Mouse (Mus musculus): Measurements from ENCODE around the gene BC053393. TPM values are rescaled to one million over a fixed set of nuclear protein-coding genes. Genes with fewer than 3 reads are reported as not detected.
"Not testable (repeated sequence)": the region's sequence is repeated elsewhere in the genome, so short reads cannot be mapped to it uniquely, and the experiment has no call there.

BC053393 gene
- polyA plus RNA-seq, 1 experiment from 2014 or later, result 0.38 TPM

- 0 out of 2 replicates have a peak, but pooled peaks cover 4% of the 10 kb centered on the region for H3K4me1 ChIP-seq (replicated peaks)
- H3K27me3 ChIP-seq (replicated peaks), result no peaks in the 10 kb centered on the region
- H3K27ac ChIP-seq (ENCODE audit: poor library complexity, severe bottlenecking), result no peak overlapping the region
- no peak overlapping the region for H3K9ac ChIP-seq
- H3K9me3 ChIP-seq (replicated peaks), result no peaks in the 10 kb centered on the region
- no peak overlapping the region for H3K4me2 ChIP-seq
- H3K4me3 ChIP-seq, result no peak overlapping the region
- WGBS, result 52% methylated on average over 5 of the region's 5 CpGs
- H3K36me3 ChIP-seq, result no peaks in the 10 kb centered on the region
- ATAC-seq (ENCODE audit: insufficient number of reproducible peaks, low FRiP score), result no peak
These were observed 7.5 kb downstream of the BC053393 start for GRCm38 (mm10) chr11:46578771-46579281.

- H3K9me3 ChIP-seq (replicated peaks), result no peaks in the 10 kb centered on the region
- 79% methylated on average over 3 of the region's 3 CpGs for WGBS
- no peak overlapping the region for H3K9ac ChIP-seq
- 0 out of 2 replicates have a peak, but pooled peaks cover 4% of the 10 kb centered on the region for H3K4me1 ChIP-seq (replicated peaks)
- H3K27ac ChIP-seq (ENCODE audit: poor library complexity, severe bottlenecking), result no peak overlapping the region
- no peaks in the 10 kb centered on the region for H3K27me3 ChIP-seq (replicated peaks)
- H3K36me3 ChIP-seq, result no peaks in the 10 kb centered on the region
- H3K4me3 ChIP-seq, result no peak overlapping the region
- ATAC-seq (ENCODE audit: insufficient number of reproducible peaks, low FRiP score), result no peak
- H3K4me2 ChIP-seq, result no peak overlapping the region
These were observed 9.1 kb downstream of the BC053393 start for GRCm38 (mm10) chr11:46580428-46580827.

GRCm38 (mm10) chr11:46582741-46583140 lies 11.4 kb downstream of the BC053393 start:
- Histone ChIP-seq H3K9me3 (replicated peaks) (no peaks in the 10 kb centered on the region), H3K9ac (no peak overlapping the region), H3K4me2 (no peak overlapping the region), H3K27ac (ENCODE audit: poor library complexity, severe bottlenecking) (no peak overlapping the region), H3K4me3 (no peak overlapping the region), H3K27me3 (replicated peaks) (no peaks in the 10 kb centered on the region), H3K4me1 (replicated peaks) (0 out of 2 replicates have a peak, but pooled peaks cover 4% of the 10 kb centered on the region), H3K36me3 (no peaks in the 10 kb centered on the region)
- no peak for ATAC-seq (ENCODE audit: insufficient number of reproducible peaks, low FRiP score)
- WGBS, result 79% methylated on average over 5 of the region's 5 CpGs

- H3K36me3 ChIP-seq, result no peaks in the 10 kb centered on the region
- 62% methylated on average over 2 of the region's 2 CpGs for WGBS
- no peaks in the 10 kb centered on the region for H3K4me1 ChIP-seq (replicated peaks)
- no peak overlapping the region for H3K4me3 ChIP-seq
- no peak overlapping the region for H3K27ac ChIP-seq (ENCODE audit: poor library complexity, severe bottlenecking)
- no peak overlapping the region for H3K4me2 ChIP-seq
- no peak overlapping the region for H3K9ac ChIP-seq
- ATAC-seq (ENCODE audit: insufficient number of reproducible peaks, low FRiP score), result no peak
- no peaks in the 10 kb centered on the region for H3K9me3 ChIP-seq (replicated peaks)
- H3K27me3 ChIP-seq (replicated peaks), result no peaks in the 10 kb centered on the region
These were observed 21.1 kb downstream of the BC053393 start for GRCm38 (mm10) chr11:46592416-46592815.

- H3K9me3 ChIP-seq (replicated peaks), result no peaks in the 10 kb centered on the region
- no peak overlapping the region for H3K9ac ChIP-seq
- H3K4me3 ChIP-seq, result no peak overlapping the region
- no peak overlapping the region for H3K27ac ChIP-seq (ENCODE audit: poor library complexity, severe bottlenecking)
- H3K27me3 ChIP-seq (replicated peaks), result no peaks in the 10 kb centered on the region
- WGBS, result 68% methylated on average over 1 of the region's 1 CpGs
- no peak overlapping the region for H3K4me2 ChIP-seq
- ATAC-seq (ENCODE audit: insufficient number of reproducible peaks, low FRiP score), result no peak
- H3K4me1 ChIP-seq (replicated peaks), result no peaks in the 10 kb centered on the region
- no peaks in the 10 kb centered on the region for H3K36me3 ChIP-seq
These were observed 48.6 kb downstream of the BC053393 start for GRCm38 (mm10) chr11:46619929-46620328.

- Histone ChIP-seq H3K4me2 (no peak overlapping the region), H3K27me3 (replicated peaks) (no peaks in the 10 kb centered on the region), H3K4me3 (no peak overlapping the region), H3K9me3 (replicated peaks) (no peaks in the 10 kb centered on the region), H3K4me1 (replicated peaks) (no peaks in the 10 kb centered on the region), H3K27ac (ENCODE audit: poor library complexity, severe bottlenecking) (no peak overlapping the region), H3K9ac (no peak overlapping the region), H3K36me3 (no peaks in the 10 kb centered on the region)
- 56% methylated on average over 7 of the region's 7 CpGs for WGBS
- ATAC-seq (ENCODE audit: insufficient number of reproducible peaks, low FRiP score), result no peak
These were observed 49.3 kb downstream of the BC053393 start for GRCm38 (mm10) chr11:46620414-46621168.

- Histone ChIP-seq H3K27me3 (replicated peaks) (no peaks in the 10 kb centered on the region), H3K9ac (no peak within 1 kb of the TSS), H3K36me3 (no peaks in the 10 kb centered on the region), H3K9me3 (replicated peaks) (no peaks in the 10 kb centered on the region), H3K27ac (ENCODE audit: poor library complexity, severe bottlenecking) (no peak within 1 kb of the TSS), H3K4me2 (no peak within 1 kb of the TSS), H3K4me1 (replicated peaks) (no peaks in the 10 kb centered on the region), H3K4me3 (no peak within 1 kb of the TSS)
- WGBS, result 68% methylated on average over 2 of the region's 2 CpGs
- no peak for ATAC-seq (ENCODE audit: insufficient number of reproducible peaks, low FRiP score)
These were observed 58.0 kb downstream of the BC053393 start, which contains the start of gene Dppa1 for GRCm38 (mm10) chr11:46629211-46629795. TSS of gene Dppa1 (minus strand) at chr11:46629261.

GRCm38 (mm10) chr11:46631635-46632034 lies 60.3 kb downstream of the BC053393 start:
- H3K36me3 ChIP-seq, result no peaks in the 10 kb centered on the region
- 27% methylated on average over 3 of the region's 3 CpGs for WGBS
- H3K27ac ChIP-seq (ENCODE audit: poor library complexity, severe bottlenecking), result no peak overlapping the region
- no peak overlapping the region for H3K4me3 ChIP-seq
- H3K9ac ChIP-seq, result no peak overlapping the region
- H3K4me2 ChIP-seq, result no peak overlapping the region
- no peaks in the 10 kb centered on the region for H3K27me3 ChIP-seq (replicated peaks)
- ATAC-seq (ENCODE audit: insufficient number of reproducible peaks, low FRiP score), result no peak
- H3K4me1 ChIP-seq (replicated peaks), result no peaks in the 10 kb centered on the region
- H3K9me3 ChIP-seq (replicated peaks), result no peaks in the 10 kb centered on the region

- not testable (repeated sequence) for H3K9ac ChIP-seq; H3K27me3 ChIP-seq (replicated peaks); H3K4me3 ChIP-seq; H3K9me3 ChIP-seq (replicated peaks); ATAC-seq (ENCODE audit: insufficient number of reproducible peaks, low FRiP score); H3K4me1 ChIP-seq (replicated peaks); H3K4me2 ChIP-seq; H3K27ac ChIP-seq (ENCODE audit: poor library complexity, severe bottlenecking); H3K36me3 ChIP-seq
- 83% methylated on average over 4 of the region's 4 CpGs for WGBS
These were observed 64.2 kb downstream of the BC053393 start for GRCm38 (mm10) chr11:46635516-46635915.

- no peaks in the 10 kb centered on the region for H3K36me3 ChIP-seq
- ATAC-seq (ENCODE audit: insufficient number of reproducible peaks, low FRiP score), result no peak
- no peaks in the 10 kb centered on the region for H3K27me3 ChIP-seq (replicated peaks)
- H3K9me3 ChIP-seq (replicated peaks), result no peaks in the 10 kb centered on the region
- no peak overlapping the region for H3K4me2 ChIP-seq
- H3K4me1 ChIP-seq (replicated peaks), result no peaks in the 10 kb centered on the region
- H3K9ac ChIP-seq, result no peak overlapping the region
- H3K4me3 ChIP-seq, result no peak overlapping the region
- WGBS, result 65% methylated on average over 3 of the region's 3 CpGs
- no peak overlapping the region for H3K27ac ChIP-seq (ENCODE audit: poor library complexity, severe bottlenecking)
These were observed 65.2 kb downstream of the BC053393 start for GRCm38 (mm10) chr11:46636568-46636967.
